Mouse (Mus musculus): Measurements from ENCODE around the gene Cacng4. TPM values are rescaled to one million over a fixed set of nuclear protein-coding genes. Genes with fewer than 3 reads are reported as not detected.

The Cacng4 gene
- polyA plus RNA-seq, 1 experiment from 2014 or later, result 1.1 TPM

DNA sequence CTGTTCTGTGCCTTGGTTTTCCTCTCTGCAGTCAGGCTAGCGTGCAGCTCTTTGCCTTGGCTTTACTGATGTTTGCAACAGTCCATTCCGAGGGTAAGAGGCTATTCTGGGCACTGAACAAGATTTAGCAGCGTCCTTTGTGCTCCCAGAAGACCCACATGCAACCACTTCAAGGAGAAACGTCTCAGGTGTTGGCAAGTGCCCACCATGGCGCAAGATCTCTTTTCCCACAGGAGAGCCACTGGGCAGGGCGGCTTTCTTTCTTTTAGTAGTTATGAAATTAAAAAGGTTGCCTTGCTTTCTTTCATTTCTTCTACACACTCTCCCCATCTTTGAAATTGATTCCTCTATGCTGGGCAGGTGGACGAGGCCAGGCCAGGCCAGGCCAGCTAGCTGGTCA lies 65.2 kb downstream of the Cacng4 start:
- Histone ChIP-seq H3K4me3 (no peak overlapping the region), H3K27me3 (ENCODE audit: low read depth, poor library complexity, severe bottlenecking) (no peaks in the 10 kb centered on the region), H3K4me1 (no peaks in the 10 kb centered on the region), H3K9me3 (replicated peaks) (no peaks in the 10 kb centered on the region), H3K36me3 (no peaks in the 10 kb centered on the region), H3K27ac (no peak overlapping the region)
- 82% methylated on average over 7 of the region's 7 CpGs for WGBS
- no peak for DNase-seq (ENCODE audit: low spot score)

GRCm38 (mm10) chr11:107728073-107728863 lies 66.1 kb downstream of the Cacng4 start:
- no peaks in the 10 kb centered on the region for H3K4me1 ChIP-seq
- no peaks in the 10 kb centered on the region for H3K27me3 ChIP-seq (ENCODE audit: low read depth, poor library complexity, severe bottlenecking)
- DNase-seq (ENCODE audit: low spot score), result no peak
- no peak overlapping the region for H3K4me3 ChIP-seq
- no peaks in the 10 kb centered on the region for H3K36me3 ChIP-seq
- 88% methylated on average over 13 of the region's 13 CpGs for WGBS
- no peak overlapping the region for H3K27ac ChIP-seq
- no peaks in the 10 kb centered on the region for H3K9me3 ChIP-seq (replicated peaks)

- WGBS, result 92% methylated on average over 8 of the region's 8 CpGs
- H3K27me3 ChIP-seq (ENCODE audit: low read depth, poor library complexity, severe bottlenecking), result no peaks in the 10 kb centered on the region
- no peak overlapping the region for H3K27ac ChIP-seq
- no peaks in the 10 kb centered on the region for H3K9me3 ChIP-seq (replicated peaks)
- DNase-seq (ENCODE audit: low spot score), result no peak
- no peak overlapping the region for H3K4me3 ChIP-seq
- H3K36me3 ChIP-seq, result no peaks in the 10 kb centered on the region
- H3K4me1 ChIP-seq, result no peaks in the 10 kb centered on the region
Measured at GRCm38 (mm10) chr11:107724603-107725002, 69.8 kb downstream of the Cacng4 start.

DNA sequence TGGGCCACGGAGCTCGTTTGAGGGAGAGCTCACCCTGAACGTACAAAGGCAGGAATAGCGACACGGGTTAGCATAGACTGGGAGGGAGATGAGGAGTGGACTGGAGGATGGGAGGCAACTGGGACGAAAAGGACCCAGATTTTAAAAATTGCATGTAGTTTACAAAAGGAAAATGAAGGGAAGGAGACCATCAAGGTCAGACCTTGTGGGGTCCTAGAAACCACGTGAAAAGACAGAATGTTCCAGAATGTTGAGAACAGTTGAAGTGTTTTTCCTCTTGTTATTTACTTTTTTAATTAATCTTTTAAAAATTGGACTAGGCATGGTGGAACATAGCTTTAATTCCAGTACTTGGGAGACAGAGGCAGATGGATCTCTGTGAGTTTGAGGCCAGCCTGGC lies 73.3 kb downstream of the Cacng4 start:
- H3K4me1 ChIP-seq, result 0 out of 2 replicates have a peak, but pooled peaks cover 2% of the 10 kb centered on the region
- no peaks in the 10 kb centered on the region for H3K36me3 ChIP-seq
- DNase-seq (ENCODE audit: low spot score), result no peak
- H3K4me3 ChIP-seq, result no peak overlapping the region
- no peaks in the 10 kb centered on the region for H3K9me3 ChIP-seq (replicated peaks)
- H3K27ac ChIP-seq, result no peak overlapping the region
- no peaks in the 10 kb centered on the region for H3K27me3 ChIP-seq (ENCODE audit: low read depth, poor library complexity, severe bottlenecking)
- 92% methylated on average over 7 of the region's 7 CpGs for WGBS

DNA sequence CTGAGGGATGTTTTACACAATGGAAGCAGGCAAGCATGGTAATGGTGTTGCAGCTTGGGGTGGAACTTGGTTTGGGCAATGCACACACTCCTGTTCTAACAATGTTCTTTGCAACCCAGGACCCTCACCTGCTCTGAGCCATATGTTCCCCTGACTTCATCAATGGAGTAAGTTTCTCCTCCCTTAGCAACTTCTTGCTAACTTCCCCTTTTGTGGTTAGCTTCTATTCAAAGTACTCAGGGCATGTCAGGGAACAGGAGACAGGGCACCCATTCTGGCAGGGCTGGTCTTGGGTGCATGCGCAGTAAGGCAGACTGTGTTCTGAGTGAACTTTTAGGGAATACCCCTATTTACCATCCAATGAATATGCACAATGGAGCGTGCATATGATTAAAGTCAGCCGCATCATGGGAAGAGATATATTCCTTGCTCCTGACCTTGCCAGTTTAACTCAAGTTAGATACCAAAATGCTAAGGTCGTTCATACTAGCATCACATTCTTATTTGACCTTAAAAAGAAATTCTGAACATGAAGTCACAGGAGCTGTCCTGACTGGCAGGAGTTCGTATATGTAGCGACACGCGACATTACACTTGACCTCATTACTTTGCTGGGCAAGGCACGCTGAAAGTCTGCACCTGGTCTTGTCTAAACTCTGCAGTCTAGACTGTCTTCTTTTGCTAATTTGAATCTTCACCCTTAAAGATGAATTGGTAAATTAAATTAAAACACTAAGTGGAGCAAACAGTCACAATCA lies 73.9 kb downstream of the Cacng4 start:
- Histone ChIP-seq H3K27ac (no peak overlapping the region), H3K36me3 (no peaks in the 10 kb centered on the region), H3K27me3 (ENCODE audit: low read depth, poor library complexity, severe bottlenecking) (no peaks in the 10 kb centered on the region), H3K4me1 (0 out of 2 replicates have a peak, but pooled peaks cover 2% of the 10 kb centered on the region), H3K9me3 (replicated peaks) (no peaks in the 10 kb centered on the region), H3K4me3 (no peak overlapping the region)
- 91% methylated on average over 9 of the region's 9 CpGs for WGBS
- no peak for DNase-seq (ENCODE audit: low spot score)

- no peak for DNase-seq (ENCODE audit: low spot score)
- H3K27ac ChIP-seq, result no peak within 1 kb of the TSS
- no peak within 1 kb of the TSS for H3K4me3 ChIP-seq
- H3K36me3 ChIP-seq, result no peaks in the 10 kb centered on the region
- WGBS, result 83% methylated on average over 16 of the region's 16 CpGs
- 0 out of 2 replicates have a peak, but pooled peaks cover 2% of the 10 kb centered on the region for H3K4me1 ChIP-seq
- H3K27me3 ChIP-seq (ENCODE audit: low read depth, poor library complexity, severe bottlenecking), result no peaks in the 10 kb centered on the region
- H3K9me3 ChIP-seq (replicated peaks), result no peaks in the 10 kb centered on the region
Measured at GRCm38 (mm10) chr11:107716332-107716938, 77.9 kb downstream of the Cacng4 start, which contains the start of gene Cacng1. Gene Cacng1 (minus strand): TSS chr11:107716522.

DNA sequence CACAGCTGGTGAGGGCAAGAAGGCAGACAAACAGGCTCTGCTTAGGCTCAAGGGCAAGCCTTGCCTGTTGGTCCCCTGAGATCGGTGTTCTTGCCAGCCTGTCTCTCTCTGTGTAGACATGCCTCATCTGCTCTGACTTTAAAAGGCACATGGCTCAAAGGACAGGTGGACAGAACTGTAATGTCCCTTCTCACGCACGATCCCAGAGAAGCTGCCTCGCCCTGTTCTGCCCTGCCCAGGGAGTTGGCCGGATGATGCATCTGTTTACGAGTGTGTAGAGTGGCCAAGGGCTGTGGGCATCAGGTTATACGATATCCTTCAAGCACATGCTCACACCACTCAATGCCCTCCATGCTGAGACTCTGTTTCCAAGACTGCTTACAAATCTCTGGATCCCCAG lies 80.0 kb downstream of the Cacng4 start:
- no peaks in the 10 kb centered on the region for H3K36me3 ChIP-seq
- WGBS, result 94% methylated on average over 7 of the region's 7 CpGs
- H3K4me1 ChIP-seq, result 0 out of 2 replicates have a peak, but pooled peaks cover 2% of the 10 kb centered on the region
- H3K9me3 ChIP-seq (replicated peaks), result no peaks in the 10 kb centered on the region
- H3K4me3 ChIP-seq, result no peak overlapping the region
- no peak overlapping the region for H3K27ac ChIP-seq
- no peak for DNase-seq (ENCODE audit: low spot score)
- H3K27me3 ChIP-seq (ENCODE audit: low read depth, poor library complexity, severe bottlenecking), result no peaks in the 10 kb centered on the region

DNA sequence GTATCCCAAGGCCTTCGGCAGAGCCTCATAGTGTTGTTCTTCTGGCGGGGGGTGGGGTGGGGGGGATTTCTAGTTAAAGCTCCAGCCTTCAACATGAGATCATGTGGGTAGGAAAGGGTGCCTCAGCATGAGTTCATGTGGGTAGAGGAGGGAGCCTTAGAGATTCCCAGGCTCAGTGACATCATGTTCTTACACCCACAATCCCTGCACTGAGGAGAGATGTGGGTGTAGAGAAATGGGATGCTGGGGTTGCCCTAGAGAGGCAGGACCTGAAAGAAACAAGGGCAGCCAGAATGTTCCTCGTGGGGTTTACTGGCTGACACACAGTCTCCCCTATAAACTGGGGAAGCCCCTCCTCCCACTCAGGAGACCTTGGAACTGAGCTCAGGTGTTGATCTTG lies 84.0 kb downstream of the Cacng4 start:
- Histone ChIP-seq H3K27ac (no peak overlapping the region), H3K36me3 (no peaks in the 10 kb centered on the region), H3K4me1 (no peaks in the 10 kb centered on the region), H3K9me3 (replicated peaks) (no peaks in the 10 kb centered on the region), H3K4me3 (no peak overlapping the region), H3K27me3 (ENCODE audit: low read depth, poor library complexity, severe bottlenecking) (no peaks in the 10 kb centered on the region)
- WGBS, result 77% methylated on average over 3 of the region's 3 CpGs
- DNase-seq (ENCODE audit: low spot score), result no peak

GRCm38 (mm10) chr11:107707897-107708610 lies 86.3 kb downstream of the Cacng4 start:
- DNase-seq (ENCODE audit: low spot score), result no peak

GRCm38 (mm10) chr11:107705476-107706074 lies 88.8 kb downstream of the Cacng4 start:
- 71% methylated on average over 11 of the region's 11 CpGs for WGBS
- no peak for DNase-seq (ENCODE audit: low spot score)
- no peaks in the 10 kb centered on the region for H3K36me3 ChIP-seq
- H3K27ac ChIP-seq, result no peak overlapping the region
- no peaks in the 10 kb centered on the region for H3K9me3 ChIP-seq (replicated peaks)
- no peaks in the 10 kb centered on the region for H3K27me3 ChIP-seq (ENCODE audit: low read depth, poor library complexity, severe bottlenecking)
- H3K4me1 ChIP-seq, result peaks cover 9% of the 10 kb centered on the region; the same call in 1 of the 2 replicates
- H3K4me3 ChIP-seq, result no peak overlapping the region

More at GRCm38 (mm10) chr11:107707897-107708610, 86.3 kb downstream of the Cacng4 start:
- WGBS, result 80% methylated on average over 20 of the region's 20 CpGs
- no peaks in the 10 kb centered on the region for H3K27me3 ChIP-seq (ENCODE audit: low read depth, poor library complexity, severe bottlenecking)
- peaks cover 7% of the 10 kb centered on the region; the same call in 1 of the 2 replicates for H3K4me1 ChIP-seq
- H3K27ac ChIP-seq, result no peak overlapping the region
- no peaks in the 10 kb centered on the region for H3K36me3 ChIP-seq
- no peaks in the 10 kb centered on the region for H3K9me3 ChIP-seq (replicated peaks)
- no peak overlapping the region for H3K4me3 ChIP-seq

GRCm38 (mm10) chr11:107705060-107705459 lies 89.3 kb downstream of the Cacng4 start:
- H3K4me3 ChIP-seq, result no peak overlapping the region
- WGBS, result 89% methylated on average over 6 of the region's 6 CpGs
- no peaks in the 10 kb centered on the region for H3K36me3 ChIP-seq
- no peaks in the 10 kb centered on the region for H3K9me3 ChIP-seq (replicated peaks)
- H3K27me3 ChIP-seq (ENCODE audit: low read depth, poor library complexity, severe bottlenecking), result no peaks in the 10 kb centered on the region
- DNase-seq (ENCODE audit: low spot score), result no peak
- H3K4me1 ChIP-seq, result peaks cover 9% of the 10 kb centered on the region; the same call in 1 of the 2 replicates
- no peak overlapping the region for H3K27ac ChIP-seq
